Comparison of ENCODE assay signal across 13 mouse cellular contexts in the genomic region with DNA sequence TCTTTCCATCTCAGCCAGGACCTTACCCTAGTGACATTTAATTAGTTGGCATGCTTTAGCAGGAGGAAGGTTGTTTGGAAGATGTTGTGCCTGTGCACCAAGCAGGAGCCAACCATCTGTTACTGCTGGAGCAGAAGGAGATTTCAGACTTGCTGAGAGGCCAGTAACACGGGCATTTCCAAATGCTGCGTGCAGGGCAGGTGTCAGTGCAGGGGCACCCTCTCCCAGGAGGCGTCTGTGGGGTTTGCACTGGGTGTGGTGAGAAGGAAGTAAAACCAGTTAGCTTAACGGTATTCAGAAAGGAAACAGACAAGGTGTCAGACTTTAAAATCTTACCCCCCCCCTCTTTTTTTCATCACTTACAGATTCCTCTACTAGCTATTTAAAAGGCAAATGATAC.
DNase-seq lines count a peak whose midpoint lies in the region; ATAC-seq and TF ChIP-seq lines count a peak whose summit lies in the region.
"Had no signal": no experiment of that assay in that cellular context is flagged by ENCODE, and none has a peak within 500 bp of the region (broad histone marks: within the 10 kb centered on the region; RNA-seq: fewer than 3 reads in every experiment).

No protein-coding gene starts in this region.

- no peak overlapping the region for H3K9ac ChIP-seq in midbrain, postnatal 0 days (replicated peaks; ENCODE audit: low read length, poor library complexity, severe bottlenecking)
- H3K9ac ChIP-seq in midbrain, embryonic 13.5 days (replicated peaks), result no peak overlapping the region
- H3K9ac ChIP-seq in hindbrain, embryonic 16.5 days (ENCODE audit: low read depth, low read length), result no peak overlapping the region
- H3K9ac ChIP-seq: hindbrain, embryonic 15.5 days; liver, embryonic 12.5 days had no signal

- no peaks in the 10 kb centered on the region for H3K27me3 ChIP-seq in midbrain, postnatal 0 days (ENCODE audit: insufficient read depth, low read length)
- no peaks in the 10 kb centered on the region for H3K27me3 ChIP-seq in midbrain, embryonic 13.5 days
- no peaks in the 10 kb centered on the region for H3K27me3 ChIP-seq in hindbrain, embryonic 16.5 days (replicated peaks; ENCODE audit: control insufficient read depth, insufficient read depth, low read length)
- H3K27me3 ChIP-seq: hindbrain, embryonic 15.5 days; liver, embryonic 12.5 days had no signal

- no peak for ATAC-seq in midbrain, postnatal 0 days (ENCODE audit: low FRiP score)
- no peak for ATAC-seq in midbrain, embryonic 13.5 days
- no peak for ATAC-seq in hindbrain, embryonic 16.5 days
- no peak for ATAC-seq in frontal cortex, adult (ENCODE audit: low TSS enrichment)
- ATAC-seq: liver, embryonic 12.5 days had no signal

- H3K36me3 ChIP-seq in midbrain, postnatal 0 days (ENCODE audit: insufficient read depth, low read length), result no peaks in the 10 kb centered on the region
- no peaks in the 10 kb centered on the region for H3K36me3 ChIP-seq in midbrain, embryonic 13.5 days
- H3K36me3 ChIP-seq in hindbrain, embryonic 16.5 days (ENCODE audit: control insufficient read depth, insufficient read depth, low read length), result no peaks in the 10 kb centered on the region
- H3K36me3 ChIP-seq: G1E; hindbrain, embryonic 15.5 days; liver, embryonic 12.5 days; midbrain, embryonic 10.5 days had no signal

- no peak for TF ChIP-seq CTCF in midbrain, postnatal 0 days (IDR thresholded peaks at IDR 0.05)

- 0 out of 2 replicates have a peak, but pooled peaks cover 6% of the 10 kb centered on the region for H3K4me1 ChIP-seq in midbrain, postnatal 0 days (ENCODE audit: insufficient read depth, low read length)
- peaks cover 13% of the 10 kb centered on the region; the same call in 1 of the 2 replicates for H3K4me1 ChIP-seq in midbrain, embryonic 13.5 days (replicated peaks)
- peaks cover 18% of the 10 kb centered on the region for H3K4me1 ChIP-seq in hindbrain, embryonic 16.5 days (ENCODE audit: control insufficient read depth, insufficient read depth, low read depth, low read length)

- H3K9me3 ChIP-seq in midbrain, postnatal 0 days (ENCODE audit: low read length), result no peaks in the 10 kb centered on the region
- H3K9me3 ChIP-seq in midbrain, embryonic 13.5 days, result no peaks in the 10 kb centered on the region
- H3K9me3 ChIP-seq in hindbrain, embryonic 16.5 days (ENCODE audit: control insufficient read depth, low read length), result no peaks in the 10 kb centered on the region
- H3K9me3 ChIP-seq: G1E; hindbrain, embryonic 15.5 days; liver, embryonic 12.5 days; midbrain, embryonic 10.5 days had no signal

- no peak overlapping the region for H3K4me3 ChIP-seq in midbrain, postnatal 0 days (ENCODE audit: low read depth, low read length)
- no peak overlapping the region for H3K4me3 ChIP-seq in midbrain, embryonic 13.5 days (replicated peaks)
- H3K4me3 ChIP-seq in hindbrain, embryonic 16.5 days (ENCODE audit: low read length), result no peak overlapping the region
- H3K4me3 ChIP-seq: heart, adult 2 months; hindbrain, embryonic 15.5 days; liver, embryonic 12.5 days; midbrain, embryonic 10.5 days had no signal

- H3K27ac ChIP-seq in midbrain, postnatal 0 days (ENCODE audit: low read depth, low read length), result no peak overlapping the region
- H3K27ac ChIP-seq in midbrain, embryonic 13.5 days, result no peak overlapping the region
- H3K27ac ChIP-seq in hindbrain, embryonic 16.5 days (ENCODE audit: low read depth, low read length), result no peak overlapping the region
- H3K27ac ChIP-seq: heart, adult 2 months; hindbrain, embryonic 15.5 days; liver, embryonic 12.5 days; midbrain, embryonic 10.5 days had no signal

- no peak overlapping the region for H3K4me2 ChIP-seq in midbrain, postnatal 0 days (ENCODE audit: low read depth, low read length, poor library complexity, severe bottlenecking)
- no peak overlapping the region for H3K4me2 ChIP-seq in midbrain, embryonic 13.5 days (replicated peaks)
- no peak overlapping the region for H3K4me2 ChIP-seq in hindbrain, embryonic 16.5 days (ENCODE audit: low read length)
- H3K4me2 ChIP-seq: hindbrain, embryonic 15.5 days; liver, embryonic 12.5 days had no signal

- DNase-seq in midbrain, postnatal 0 days (ENCODE audit: low spot score), result peak; percentile 42
- DNase-seq in cerebellum, postnatal 14 days, result peak; percentile 62 to 83
- DNase-seq in skeletal muscle tissue, adult 2 months (ENCODE audit: low read depth, low spot score), result peak; percentile 32
- peak; percentile 56 for DNase-seq in thymus, postnatal 4 days
- no peak for DNase-seq in adrenal gland, postnatal 4 days (ENCODE audit: low spot score in 2 of 2)

- 88% methylated on average over 4 of the region's 4 CpGs for WGBS in midbrain, postnatal 0 days
- WGBS in midbrain, embryonic 13.5 days, result 73% methylated on average over 4 of the region's 4 CpGs
- 62% methylated on average over 4 of the region's 4 CpGs for WGBS in hindbrain, embryonic 16.5 days

Comparison
In these comparisons a context has a peak if more than half of its experiments do, and no peak if none do; other contexts are left out.
1. DNase-seq: peak in midbrain, postnatal 0 days (single experiment), cerebellum, postnatal 14 days (2 of 2), skeletal muscle tissue, adult 2 months (single experiment) and thymus, postnatal 4 days (single experiment); none in adrenal gland, postnatal 4 days (0 of 2).